Mouse (Mus musculus): ENCODE data around the gene Slc22a20. TPM values are rescaled to one million over a fixed set of nuclear protein-coding genes. Genes with fewer than 3 reads are reported as not detected.
A peak's percentile ranks its signal among the peaks of the same experiment; 100 is the strongest.

Gene Slc22a20
- polyA plus RNA-seq, 1 experiment from 2014 or later = not detected

GRCm38 (mm10) chr19:5957371-5957770 is 28.6 kb downstream of the Slc22a20 start:
- Histone ChIP-seq H3K27me3 (ENCODE audit: control insufficient read depth, insufficient read depth, low read depth, low read length) (no peaks in the 10 kb centered on the region), H3K4me3 (ENCODE audit: low read depth, low read length) (no peak overlapping the region), H3K4me1 (ENCODE audit: control insufficient read depth, insufficient read depth, low read length) (no peaks in the 10 kb centered on the region), H3K27ac (ENCODE audit: low read length) (no peak overlapping the region), H3K36me3 (ENCODE audit: control insufficient read depth, insufficient read depth, low read length) (no peaks in the 10 kb centered on the region), H3K9ac (ENCODE audit: low read depth, low read length) (no peak overlapping the region), H3K9me3 (replicated peaks; ENCODE audit: control insufficient read depth, low read length, poor library complexity, severe bottlenecking) (no peaks in the 10 kb centered on the region), H3K4me2 (ENCODE audit: low read length) (no peak overlapping the region)
- ATAC-seq = no peak
- WGBS = 96% methylated on average over 5 of the region's 5 CpGs

GRCm38 (mm10) chr19:5956685-5957084 is 29.3 kb downstream of the Slc22a20 start:
- H3K4me1 ChIP-seq (ENCODE audit: control insufficient read depth, insufficient read depth, low read length) = no peaks in the 10 kb centered on the region
- no peak overlapping the region for H3K4me3 ChIP-seq (ENCODE audit: low read depth, low read length)
- no peak for ATAC-seq
- H3K27ac ChIP-seq (ENCODE audit: low read length) = no peak overlapping the region
- whole genome bisulfite sequencing = 29% methylated on average over 3 of the region's 3 CpGs
- H3K36me3 ChIP-seq (ENCODE audit: control insufficient read depth, insufficient read depth, low read length) = no peaks in the 10 kb centered on the region
- no peaks in the 10 kb centered on the region for H3K27me3 ChIP-seq (ENCODE audit: control insufficient read depth, insufficient read depth, low read depth, low read length)
- H3K4me2 ChIP-seq (ENCODE audit: low read length) = no peak overlapping the region
- no peak overlapping the region for H3K9ac ChIP-seq (ENCODE audit: low read depth, low read length)
- no peaks in the 10 kb centered on the region for H3K9me3 ChIP-seq (replicated peaks; ENCODE audit: control insufficient read depth, low read length, poor library complexity, severe bottlenecking)

DNA sequence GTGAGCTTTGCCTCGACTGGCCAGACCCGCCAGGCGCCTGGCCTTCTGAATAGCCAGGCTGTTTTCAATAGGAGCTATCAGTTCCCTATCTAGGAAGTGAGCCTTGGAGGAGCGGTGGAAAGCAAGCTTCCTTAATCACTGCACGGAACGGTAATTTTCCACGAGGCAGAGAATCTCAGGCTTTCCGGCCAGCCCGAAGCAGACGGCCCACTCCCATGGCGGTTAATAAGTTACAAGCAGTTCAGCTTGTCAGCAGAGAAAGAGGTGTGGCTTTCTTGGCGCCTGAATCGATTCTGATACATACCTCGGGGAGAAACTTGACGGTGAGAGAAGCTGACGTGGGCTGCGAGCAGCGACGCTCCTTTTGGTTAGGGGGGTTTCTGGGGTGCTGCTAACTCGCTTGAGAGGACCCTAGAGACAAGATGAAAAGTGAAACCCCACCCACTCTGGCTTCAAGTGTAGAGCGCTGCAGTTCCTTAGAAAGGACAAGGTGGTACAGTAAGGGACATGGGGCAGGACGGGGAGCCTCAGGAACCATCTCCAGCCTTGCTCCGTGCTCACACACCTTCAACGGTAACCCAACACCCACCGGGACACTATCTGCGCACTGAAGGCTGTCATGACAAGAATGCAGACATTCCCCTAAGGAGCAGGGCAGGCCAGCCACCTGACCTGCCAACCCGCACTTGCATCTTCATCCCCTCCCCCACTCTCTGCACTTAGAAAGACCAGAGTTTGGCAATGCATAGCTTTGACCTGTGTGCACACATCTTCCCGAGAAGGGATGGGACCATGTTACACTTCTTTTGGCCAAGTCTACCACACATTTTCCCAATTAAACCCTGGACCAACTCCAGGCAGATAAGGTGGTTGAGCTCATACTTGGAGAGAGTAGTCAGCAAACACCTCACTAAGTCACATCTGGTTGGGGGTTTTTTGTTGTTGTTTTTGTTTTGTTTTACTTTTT is 30.0 kb downstream of the Slc22a20 start:
- Histone ChIP-seq H3K27ac (ENCODE audit: low read length) (no peak overlapping the region), H3K9me3 (replicated peaks; ENCODE audit: control insufficient read depth, low read length, poor library complexity, severe bottlenecking) (no peaks in the 10 kb centered on the region), H3K36me3 (ENCODE audit: control insufficient read depth, insufficient read depth, low read length) (no peaks in the 10 kb centered on the region), H3K4me2 (ENCODE audit: low read length) (no peak overlapping the region), H3K27me3 (ENCODE audit: control insufficient read depth, insufficient read depth, low read depth, low read length) (no peaks in the 10 kb centered on the region), H3K9ac (ENCODE audit: low read depth, low read length) (no peak overlapping the region), H3K4me1 (ENCODE audit: control insufficient read depth, insufficient read depth, low read length) (no peaks in the 10 kb centered on the region), H3K4me3 (ENCODE audit: low read depth, low read length) (no peak overlapping the region)
- no peak for ATAC-seq
- WGBS = 92% methylated on average over 28 of the region's 28 CpGs

GRCm38 (mm10) chr19:5954936-5955335 is 31.0 kb downstream of the Slc22a20 start:
- ATAC-seq = no peak
- no peak overlapping the region for H3K4me3 ChIP-seq (ENCODE audit: low read depth, low read length)
- H3K27ac ChIP-seq (ENCODE audit: low read length) = no peak overlapping the region
- H3K4me1 ChIP-seq (ENCODE audit: control insufficient read depth, insufficient read depth, low read length) = no peaks in the 10 kb centered on the region
- H3K27me3 ChIP-seq (ENCODE audit: control insufficient read depth, insufficient read depth, low read depth, low read length) = no peaks in the 10 kb centered on the region
- no peak overlapping the region for H3K4me2 ChIP-seq (ENCODE audit: low read length)
- no peaks in the 10 kb centered on the region for H3K9me3 ChIP-seq (replicated peaks; ENCODE audit: control insufficient read depth, low read length, poor library complexity, severe bottlenecking)
- no peak overlapping the region for H3K9ac ChIP-seq (ENCODE audit: low read depth, low read length)
- 94% methylated on average over 10 of the region's 10 CpGs for WGBS
- H3K36me3 ChIP-seq (ENCODE audit: control insufficient read depth, insufficient read depth, low read length) = 0 out of 2 replicates have a peak, but pooled peaks cover 3% of the 10 kb centered on the region

GRCm38 (mm10) chr19:5954031-5954710 is 31.8 kb downstream of the Slc22a20 start:
- WGBS = 92% methylated on average over 22 of the region's 22 CpGs
- H3K9me3 ChIP-seq (replicated peaks; ENCODE audit: control insufficient read depth, low read length, poor library complexity, severe bottlenecking) = no peaks in the 10 kb centered on the region
- H3K4me1 ChIP-seq (ENCODE audit: control insufficient read depth, insufficient read depth, low read length) = no peaks in the 10 kb centered on the region
- H3K27me3 ChIP-seq (ENCODE audit: control insufficient read depth, insufficient read depth, low read depth, low read length) = no peaks in the 10 kb centered on the region
- ATAC-seq = no peak
- H3K27ac ChIP-seq (ENCODE audit: low read length) = no peak overlapping the region
- 0 out of 2 replicates have a peak, but pooled peaks cover 4% of the 10 kb centered on the region for H3K36me3 ChIP-seq (ENCODE audit: control insufficient read depth, insufficient read depth, low read length)
- H3K9ac ChIP-seq (ENCODE audit: low read depth, low read length) = no peak overlapping the region
- H3K4me3 ChIP-seq (ENCODE audit: low read depth, low read length) = no peak overlapping the region
- no peak overlapping the region for H3K4me2 ChIP-seq (ENCODE audit: low read length)

DNA sequence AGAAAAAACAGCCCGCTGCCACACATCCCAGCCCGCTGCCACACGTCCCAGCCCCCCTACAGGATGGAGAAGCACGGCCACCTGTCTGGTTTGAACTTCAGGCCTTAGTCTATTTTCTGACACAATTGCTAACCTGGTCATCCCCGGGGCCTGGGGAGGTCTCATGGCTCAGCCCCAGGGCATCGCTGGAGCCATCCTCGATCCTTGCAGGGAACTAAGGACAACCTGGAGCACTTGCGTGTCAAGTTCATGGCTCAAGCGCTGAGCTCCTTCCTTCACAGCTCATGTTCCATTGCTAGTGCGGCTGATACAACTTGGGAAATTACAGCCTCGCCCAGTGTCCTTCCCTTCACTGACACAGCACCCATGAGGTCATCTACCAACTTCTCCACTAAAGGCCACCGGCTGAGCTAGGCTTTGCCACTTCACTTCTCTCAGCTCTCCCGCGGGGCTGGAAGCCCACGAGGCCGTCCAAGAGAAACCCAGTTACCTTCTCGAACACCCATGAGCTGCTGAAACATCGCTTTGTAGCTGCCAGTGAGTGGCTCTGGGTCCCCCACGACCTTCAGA is 32.7 kb downstream of the Slc22a20 start:
- Histone ChIP-seq H3K36me3 (ENCODE audit: control insufficient read depth, insufficient read depth, low read length) (0 out of 2 replicates have a peak, but pooled peaks cover 4% of the 10 kb centered on the region), H3K9me3 (replicated peaks; ENCODE audit: control insufficient read depth, low read length, poor library complexity, severe bottlenecking) (no peaks in the 10 kb centered on the region), H3K4me3 (ENCODE audit: low read depth, low read length) (no peak overlapping the region), H3K27me3 (ENCODE audit: control insufficient read depth, insufficient read depth, low read depth, low read length) (no peaks in the 10 kb centered on the region), H3K4me2 (ENCODE audit: low read length) (no peak overlapping the region), H3K9ac (ENCODE audit: low read depth, low read length) (no peak overlapping the region), H3K4me1 (ENCODE audit: control insufficient read depth, insufficient read depth, low read length) (no peaks in the 10 kb centered on the region), H3K27ac (ENCODE audit: low read length) (no peak overlapping the region)
- no peak for ATAC-seq
- WGBS = 96% methylated on average over 19 of the region's 19 CpGs

DNA sequence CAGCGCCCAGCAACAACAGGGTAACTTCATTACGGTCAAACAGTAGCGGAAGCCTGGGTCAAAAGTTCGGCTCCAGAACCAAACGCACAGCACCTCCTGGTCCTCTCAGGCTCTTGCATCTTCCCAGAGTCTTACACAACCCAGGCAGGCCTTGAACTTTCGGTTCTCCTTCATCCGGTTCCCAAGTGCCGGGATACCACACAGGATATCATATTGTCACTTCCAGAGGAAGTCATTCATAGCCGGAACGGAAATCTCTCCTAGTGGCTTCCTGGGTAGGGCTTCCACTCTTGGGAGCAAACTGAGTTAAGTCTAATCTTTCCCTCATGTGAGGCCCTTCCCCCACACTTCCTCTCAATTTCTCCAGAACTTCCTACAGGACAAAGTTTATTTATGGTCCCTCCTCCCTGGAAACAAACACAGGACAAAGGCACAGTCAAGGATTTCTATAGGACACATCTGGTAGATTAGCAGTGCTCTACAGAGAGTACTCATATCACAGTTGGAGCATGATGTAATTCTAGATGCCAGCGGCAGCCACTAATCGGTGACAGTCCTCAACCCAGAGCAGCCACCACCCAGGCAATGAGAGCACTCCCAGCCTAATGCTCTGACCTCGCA is 33.8 kb downstream of the Slc22a20 start:
- WGBS = 84% methylated on average over 13 of the region's 13 CpGs

DNA sequence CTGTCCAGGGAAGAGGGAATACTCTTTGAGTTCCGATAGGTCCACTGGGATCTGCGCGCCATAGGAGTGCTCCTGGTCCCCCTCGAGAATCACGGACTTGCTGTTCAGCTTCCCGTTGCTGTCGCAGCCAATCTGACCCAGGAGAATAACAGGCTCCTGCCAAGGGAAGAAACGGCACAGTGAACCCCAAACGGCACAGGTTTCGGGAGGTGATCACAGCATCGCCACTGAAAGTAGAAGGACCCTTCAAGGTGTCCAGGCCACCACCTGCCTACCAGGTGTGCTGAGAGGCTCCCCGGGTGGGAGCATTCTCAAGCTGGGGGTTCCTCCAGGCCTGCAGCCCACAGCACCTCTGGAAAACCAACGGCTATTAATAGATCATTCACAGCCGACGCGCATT is 34.3 kb downstream of the Slc22a20 start:
- H3K4me2 ChIP-seq (ENCODE audit: low read length) = no peak overlapping the region
- no peak overlapping the region for H3K4me3 ChIP-seq (ENCODE audit: low read depth, low read length)
- H3K27me3 ChIP-seq (ENCODE audit: control insufficient read depth, insufficient read depth, low read depth, low read length) = no peaks in the 10 kb centered on the region
- WGBS = 91% methylated on average over 16 of the region's 16 CpGs
- H3K36me3 ChIP-seq (ENCODE audit: control insufficient read depth, insufficient read depth, low read length) = 0 out of 2 replicates have a peak, but pooled peaks cover 4% of the 10 kb centered on the region
- no peak for ATAC-seq
- H3K9ac ChIP-seq (ENCODE audit: low read depth, low read length) = no peak overlapping the region
- H3K9me3 ChIP-seq (replicated peaks; ENCODE audit: control insufficient read depth, low read length, poor library complexity, severe bottlenecking) = no peaks in the 10 kb centered on the region
- no peaks in the 10 kb centered on the region for H3K4me1 ChIP-seq (ENCODE audit: control insufficient read depth, insufficient read depth, low read length)
- H3K27ac ChIP-seq (ENCODE audit: low read length) = no peak overlapping the region

More for the DNA sequence above, 33.8 kb downstream of the Slc22a20 start:
- Histone ChIP-seq H3K4me1 (ENCODE audit: control insufficient read depth, insufficient read depth, low read length) (no peaks in the 10 kb centered on the region), H3K36me3 (ENCODE audit: control insufficient read depth, insufficient read depth, low read length) (0 out of 2 replicates have a peak, but pooled peaks cover 4% of the 10 kb centered on the region), H3K9ac (ENCODE audit: low read depth, low read length) (no peak overlapping the region), H3K4me2 (ENCODE audit: low read length) (no peak overlapping the region), H3K27me3 (ENCODE audit: control insufficient read depth, insufficient read depth, low read depth, low read length) (no peaks in the 10 kb centered on the region), H3K9me3 (replicated peaks; ENCODE audit: control insufficient read depth, low read length, poor library complexity, severe bottlenecking) (no peaks in the 10 kb centered on the region), H3K27ac (ENCODE audit: low read length) (0 out of 2 replicates have a peak overlapping the region, but pooled peaks have one; percentile 28), H3K4me3 (ENCODE audit: low read depth, low read length) (no peak overlapping the region)
- ATAC-seq = no peak

All from midbrain, embryonic 16.5 days (tissue).